Mouse (Mus musculus) cortical plate, adult 2 months (tissue): ENCODE measurements at regions not wholly inside any gene's neighbourhood (a gene's known extent, or its start where the extent isn't known, plus 50 kb on each side); places are given as distances from the start of the nearest gene placed in this dataset.

Source experiments
- CTCF ChIP-seq: fragments of 200-500 bp; IDR thresholded peaks from 2 replicates; pipeline ENCODE4 v1.5.1; 2011; ENCODE audit warnings: mild to moderate bottlenecking, control low read depth, low read length; ENCODE audit not compliant: insufficient read depth; ENCODE audit errors: extremely low read depth
- POLR2A ChIP-seq: fragments of 200-500 bp; IDR thresholded peaks from 2 replicates; pipeline ENCODE4 v1.6.1; 2011; ENCODE audit warnings: mild to moderate bottlenecking, low read length, control low read depth; ENCODE audit not compliant: insufficient read depth; ENCODE audit errors: extremely low read depth

- no peak for TF ChIP-seq CTCF
- no peak for TF ChIP-seq POLR2A
These were observed 211.7 kb upstream of the Fn1 start for GRCm38 (mm10) chr1:71864749-71865148.
